Mouse (Mus musculus) CD4-positive, CD25-positive, alpha-beta regulatory T cell, adult 2 months (primary cell): ENCODE data around the gene Spg11.
"Not testable (repeated sequence)": the region's sequence is repeated elsewhere in the genome, so short reads cannot be mapped to it uniquely, and the experiment has no call there.

Source experiments
- DNase-seq: peaks from one replicate; pipeline ENCODE4 v3.0.0-alpha.2; 2012; ENCODE audit warnings: low read depth, low spot score

The Spg11 gene

GRCm38 (mm10) chr2:122145756-122146155 lies 27.6 kb upstream of the Spg11 start:
- DNase-seq, result peak; percentile 64

- DNase-seq, result no peak
Observed at GRCm38 (mm10) chr2:122143111-122143510, 24.9 kb upstream of the Spg11 start.

- no peak for DNase-seq
Observed at GRCm38 (mm10) chr2:122141332-122141967, 23.3 kb upstream of the Spg11 start.

- DNase-seq, result no peak
Observed at GRCm38 (mm10) chr2:122140815-122141214, 22.6 kb upstream of the Spg11 start.

GRCm38 (mm10) chr2:122137839-122138465 lies 19.8 kb upstream of the Spg11 start:
- DNase-seq, result peak; percentile 43

GRCm38 (mm10) chr2:122132618-122133017 lies 14.4 kb upstream of the Spg11 start:
- DNase-seq, result no peak

- no peak for DNase-seq
Observed at GRCm38 (mm10) chr2:122132078-122132477, 13.9 kb upstream of the Spg11 start.

GRCm38 (mm10) chr2:122127635-122128034 lies 9.4 kb upstream of the Spg11 start:
- DNase-seq, result no peak

GRCm38 (mm10) chr2:122126765-122127347 lies 8.7 kb upstream of the Spg11 start:
- DNase-seq, result peak; percentile 49

GRCm38 (mm10) chr2:122125680-122126572 lies 7.7 kb upstream of the Spg11 start:
- DNase-seq, result peak; percentile 55

GRCm38 (mm10) chr2:122116888-122117287 lies 1.3 kb downstream of the Spg11 start:
- no peak for DNase-seq

- DNase-seq, result no peak
Observed at GRCm38 (mm10) chr2:122109714-122110113, 8.5 kb downstream of the Spg11 start.

- no peak for DNase-seq
Observed at GRCm38 (mm10) chr2:122108101-122108500, 10.1 kb downstream of the Spg11 start.

GRCm38 (mm10) chr2:122102070-122102469 lies 16.1 kb downstream of the Spg11 start:
- DNase-seq, result peak; percentile 77

GRCm38 (mm10) chr2:122097686-122098085 lies 20.5 kb downstream of the Spg11 start:
- not testable (repeated sequence) for DNase-seq

GRCm38 (mm10) chr2:122093844-122094243 lies 24.3 kb downstream of the Spg11 start:
- DNase-seq, result no peak

- DNase-seq, result no peak
Observed at GRCm38 (mm10) chr2:122086446-122086845, 31.7 kb downstream of the Spg11 start.

- DNase-seq, result no peak
Observed at GRCm38 (mm10) chr2:122081728-122082456, 36.3 kb downstream of the Spg11 start.

GRCm38 (mm10) chr2:122069922-122070321 lies 48.3 kb downstream of the Spg11 start:
- peak; percentile 81 for DNase-seq

- DNase-seq, result peak; percentile 43
Observed at GRCm38 (mm10) chr2:122069144-122069912, 48.9 kb downstream of the Spg11 start.

- DNase-seq, result no peak
Observed at GRCm38 (mm10) chr2:122066241-122066640, 51.9 kb downstream of the Spg11 start.
